Mouse (Mus musculus): ENCODE results near the gene Kcnn3.

Kcnn3 gene

GRCm38 (mm10) chr3:89613526-89614523, 93.9 kb downstream of the Kcnn3 start:
- DNase-seq (ENCODE audit: low spot score in 2 of 2): peak; percentile 64 to 73

GRCm38 (mm10) chr3:89616861-89617260, 96.9 kb downstream of the Kcnn3 start:
- no peak for DNase-seq (ENCODE audit: low spot score in 2 of 2)

- no peak for DNase-seq (ENCODE audit: low spot score in 2 of 2)
These were observed 97.4 kb downstream of the Kcnn3 start for GRCm38 (mm10) chr3:89617360-89617759.

- no peak for DNase-seq (ENCODE audit: low spot score in 2 of 2)
These were observed 102.9 kb downstream of the Kcnn3 start for GRCm38 (mm10) chr3:89622825-89623224.

GRCm38 (mm10) chr3:89623531-89623930, 103.6 kb downstream of the Kcnn3 start:
- no peak for DNase-seq (ENCODE audit: low spot score in 2 of 2)

GRCm38 (mm10) chr3:89624001-89624400, 104.0 kb downstream of the Kcnn3 start:
- DNase-seq (ENCODE audit: low spot score in 2 of 2): no peak

GRCm38 (mm10) chr3:89624814-89625445, 105.0 kb downstream of the Kcnn3 start:
- no peak for DNase-seq (ENCODE audit: low spot score in 2 of 2)

GRCm38 (mm10) chr3:89626556-89626955, 106.6 kb downstream of the Kcnn3 start:
- DNase-seq (ENCODE audit: low spot score in 2 of 2): no peak

- no peak for DNase-seq (ENCODE audit: low spot score in 2 of 2)
These were observed 109.8 kb downstream of the Kcnn3 start for GRCm38 (mm10) chr3:89629811-89630210.

GRCm38 (mm10) chr3:89631750-89632149, 111.8 kb downstream of the Kcnn3 start:
- DNase-seq (ENCODE audit: low spot score in 2 of 2): no peak

- DNase-seq (ENCODE audit: low spot score in 2 of 2): no peak
These were observed 113.6 kb downstream of the Kcnn3 start for GRCm38 (mm10) chr3:89633531-89633930.

- DNase-seq (ENCODE audit: low spot score in 2 of 2): no peak
These were observed 114.0 kb downstream of the Kcnn3 start for GRCm38 (mm10) chr3:89633941-89634340.

- peak; percentile 44 to 52 for DNase-seq (ENCODE audit: low spot score in 2 of 2)
These were observed 120.8 kb downstream of the Kcnn3 start for GRCm38 (mm10) chr3:89640804-89641203.

GRCm38 (mm10) chr3:89643391-89643790, 123.4 kb downstream of the Kcnn3 start:
- no peak for DNase-seq (ENCODE audit: low spot score in 2 of 2)

GRCm38 (mm10) chr3:89646813-89647255, 126.9 kb downstream of the Kcnn3 start:
- peak; percentile 83 to 86 for DNase-seq (ENCODE audit: low spot score in 2 of 2)

- DNase-seq (ENCODE audit: low spot score in 2 of 2): no peak
These were observed 127.4 kb downstream of the Kcnn3 start for GRCm38 (mm10) chr3:89647268-89647874.

- no peak for DNase-seq (ENCODE audit: low spot score in 2 of 2)
These were observed 129.9 kb downstream of the Kcnn3 start for GRCm38 (mm10) chr3:89649890-89650289.

- no peak for DNase-seq (ENCODE audit: low spot score in 2 of 2)
These were observed 133.4 kb downstream of the Kcnn3 start for GRCm38 (mm10) chr3:89653231-89653954.

- no peak for DNase-seq (ENCODE audit: low spot score in 2 of 2)
These were observed 137.1 kb downstream of the Kcnn3 start for GRCm38 (mm10) chr3:89657092-89657491.

- DNase-seq (ENCODE audit: low spot score in 2 of 2): no peak
These were observed 138.5 kb downstream of the Kcnn3 start for GRCm38 (mm10) chr3:89658457-89658856.

- no peak for DNase-seq (ENCODE audit: low spot score in 2 of 2)
These were observed 140.1 kb downstream of the Kcnn3 start for GRCm38 (mm10) chr3:89659938-89660620.

Data from right cerebral cortex, postnatal 36 days (tissue).